Mouse (Mus musculus): ENCODE measurements around the gene Cops3.
"Not testable (repeated sequence)": the region's sequence is repeated elsewhere in the genome, so short reads cannot be mapped to it uniquely, and the experiment has no call there.

Cops3 gene

GRCm38 (mm10) chr11:59839459-59840126, at the start of gene Cops3:
Gene Cops3 (minus strand): TSS chr11:59839838.
- DNase-seq (ENCODE audit: low read depth): peak; percentile 96

GRCm38 (mm10) chr11:59888151-59888550, 48.5 kb upstream of the Cops3 start:
- no peak for DNase-seq (ENCODE audit: low read depth)

GRCm38 (mm10) chr11:59886952-59887351, 47.3 kb upstream of the Cops3 start:
- no peak for DNase-seq (ENCODE audit: low read depth)

- no peak for DNase-seq (ENCODE audit: low read depth)
Measured at GRCm38 (mm10) chr11:59885217-59885986, 45.8 kb upstream of the Cops3 start.

- DNase-seq (ENCODE audit: low read depth): peak; percentile 70
Measured at GRCm38 (mm10) chr11:59880031-59880430, 40.4 kb upstream of the Cops3 start.

- DNase-seq (ENCODE audit: low read depth): no peak
Measured at GRCm38 (mm10) chr11:59872124-59872523, 32.5 kb upstream of the Cops3 start.

- DNase-seq (ENCODE audit: low read depth): no peak
Measured at GRCm38 (mm10) chr11:59864316-59864715, 24.7 kb upstream of the Cops3 start.

GRCm38 (mm10) chr11:59860467-59860866, 20.8 kb upstream of the Cops3 start:
- no peak for DNase-seq (ENCODE audit: low read depth)

GRCm38 (mm10) chr11:59852865-59853264, 13.2 kb upstream of the Cops3 start:
- no peak for DNase-seq (ENCODE audit: low read depth)

GRCm38 (mm10) chr11:59847891-59848884, 8.6 kb upstream of the Cops3 start:
- DNase-seq (ENCODE audit: low read depth): peak; percentile 43

- DNase-seq (ENCODE audit: low read depth): peak; percentile 75
Measured at GRCm38 (mm10) chr11:59847131-59847530, 7.5 kb upstream of the Cops3 start.

GRCm38 (mm10) chr11:59846311-59846710, 6.7 kb upstream of the Cops3 start:
- DNase-seq (ENCODE audit: low read depth): no peak

- DNase-seq (ENCODE audit: low read depth): peak; percentile 85
Measured at GRCm38 (mm10) chr11:59839008-59839458, 605 bp downstream of the Cops3 start, which contains the start of gene Nt5m. Gene Nt5m (plus strand): TSS chr11:59839447.

- DNase-seq (ENCODE audit: low read depth): no peak
Measured at GRCm38 (mm10) chr11:59838426-59838825, 1.2 kb downstream of the Cops3 start.

GRCm38 (mm10) chr11:59837789-59838188, 1.8 kb downstream of the Cops3 start:
- not testable (repeated sequence) for DNase-seq (ENCODE audit: low read depth)

- DNase-seq (ENCODE audit: low read depth): no peak
Measured at GRCm38 (mm10) chr11:59821625-59822024, 18.0 kb downstream of the Cops3 start.

- DNase-seq (ENCODE audit: low read depth): no peak
Measured at GRCm38 (mm10) chr11:59817916-59818315, 21.7 kb downstream of the Cops3 start.

- DNase-seq (ENCODE audit: low read depth): no peak
Measured at GRCm38 (mm10) chr11:59815482-59816065, 24.1 kb downstream of the Cops3 start.

GRCm38 (mm10) chr11:59814936-59815335, 24.7 kb downstream of the Cops3 start:
- DNase-seq (ENCODE audit: low read depth): no peak

GRCm38 (mm10) chr11:59814311-59814710, 25.3 kb downstream of the Cops3 start:
- no peak for DNase-seq (ENCODE audit: low read depth)

- no peak for DNase-seq (ENCODE audit: low read depth)
Measured at GRCm38 (mm10) chr11:59813276-59813675, 26.4 kb downstream of the Cops3 start.

- DNase-seq (ENCODE audit: low read depth): no peak
Measured at GRCm38 (mm10) chr11:59811211-59811610, 28.4 kb downstream of the Cops3 start.
